Mouse (Mus musculus): ENCODE data around the gene Nptx1. TPM values are rescaled to one million over a fixed set of nuclear protein-coding genes. Genes with fewer than 3 reads are reported as not detected.

Nptx1 gene
- polyA plus RNA-seq, 1 experiment from 2014 or later = 0.59 TPM

DNA sequence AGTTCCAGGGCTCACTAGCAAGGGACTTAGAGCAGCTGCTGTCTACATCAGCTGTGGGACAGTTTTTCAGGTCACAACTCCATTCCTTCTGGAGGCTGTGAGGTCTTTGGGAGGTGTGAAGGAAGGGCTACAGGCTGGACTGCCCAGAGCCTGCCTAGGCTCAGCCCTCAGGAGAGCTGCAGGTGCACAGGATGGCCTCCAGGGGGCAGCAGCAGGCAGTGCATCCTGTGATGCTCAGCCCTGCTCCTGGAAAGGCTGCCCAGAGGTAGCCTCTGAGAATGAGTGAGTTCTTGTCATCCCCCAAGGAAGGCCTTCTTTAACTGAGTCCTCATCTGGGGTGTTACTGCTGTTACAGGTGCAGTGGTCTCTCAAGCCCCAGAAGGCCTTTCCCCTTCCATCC is 43.9 kb downstream of the Nptx1 start:
- H3K9ac ChIP-seq (replicated peaks; ENCODE audit: low read depth, low read length) = no peak overlapping the region
- H3K4me2 ChIP-seq (replicated peaks; ENCODE audit: low read depth, low read length) = no peak overlapping the region
- no peak overlapping the region for H3K27ac ChIP-seq (ENCODE audit: low read length)
- peaks cover 61% of the 10 kb centered on the region for H3K36me3 ChIP-seq (ENCODE audit: control insufficient read depth, insufficient read depth, low read length)
- no peaks in the 10 kb centered on the region for H3K9me3 ChIP-seq (ENCODE audit: control insufficient read depth, low read depth, low read length)
- no peak overlapping the region for H3K4me3 ChIP-seq (ENCODE audit: low read depth, low read length)
- H3K4me1 ChIP-seq (ENCODE audit: control insufficient read depth, insufficient read depth, low read length) = no peaks in the 10 kb centered on the region
- peak; percentile 59; the same call in 1 of the 2 replicates for ATAC-seq (ENCODE audit: insufficient number of reproducible peaks, insufficient read depth, low FRiP score, low read depth)
- no peaks in the 10 kb centered on the region for H3K27me3 ChIP-seq (ENCODE audit: control insufficient read depth, insufficient read depth, low read length)

DNA sequence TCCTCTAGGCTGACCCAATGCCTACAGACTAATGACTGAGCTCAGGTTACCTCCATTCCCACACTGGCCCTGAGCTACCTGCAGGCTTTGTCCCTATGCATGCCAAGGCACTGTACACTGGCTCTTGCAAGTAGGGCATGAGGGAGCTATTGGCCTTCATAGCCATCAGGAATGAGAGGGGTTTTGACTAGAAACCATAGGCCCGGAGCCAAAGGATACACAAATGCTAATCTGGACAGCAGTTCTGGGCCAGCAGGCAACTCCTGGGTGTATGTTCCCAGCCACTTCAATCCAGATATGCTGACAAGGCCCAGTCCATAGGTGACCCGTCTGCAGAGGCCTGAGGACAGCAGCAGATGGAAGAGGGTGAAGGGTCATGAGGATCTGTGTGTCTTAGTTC is 47.5 kb downstream of the Nptx1 start:
- 79% methylated on average over 2 of the region's 2 CpGs for WGBS
- Histone ChIP-seq H3K27me3 (ENCODE audit: control insufficient read depth, insufficient read depth, low read length) (no peaks in the 10 kb centered on the region), H3K4me2 (replicated peaks; ENCODE audit: low read depth, low read length) (no peak overlapping the region), H3K36me3 (ENCODE audit: control insufficient read depth, insufficient read depth, low read length) (peaks cover 39% of the 10 kb centered on the region), H3K4me3 (ENCODE audit: low read depth, low read length) (no peak overlapping the region), H3K9ac (replicated peaks; ENCODE audit: low read depth, low read length) (no peak overlapping the region), H3K9me3 (ENCODE audit: control insufficient read depth, low read depth, low read length) (no peaks in the 10 kb centered on the region), H3K27ac (ENCODE audit: low read length) (no peak overlapping the region), H3K4me1 (ENCODE audit: control insufficient read depth, insufficient read depth, low read length) (no peaks in the 10 kb centered on the region)
- no peak for ATAC-seq (ENCODE audit: insufficient number of reproducible peaks, insufficient read depth, low FRiP score, low read depth)

DNA sequence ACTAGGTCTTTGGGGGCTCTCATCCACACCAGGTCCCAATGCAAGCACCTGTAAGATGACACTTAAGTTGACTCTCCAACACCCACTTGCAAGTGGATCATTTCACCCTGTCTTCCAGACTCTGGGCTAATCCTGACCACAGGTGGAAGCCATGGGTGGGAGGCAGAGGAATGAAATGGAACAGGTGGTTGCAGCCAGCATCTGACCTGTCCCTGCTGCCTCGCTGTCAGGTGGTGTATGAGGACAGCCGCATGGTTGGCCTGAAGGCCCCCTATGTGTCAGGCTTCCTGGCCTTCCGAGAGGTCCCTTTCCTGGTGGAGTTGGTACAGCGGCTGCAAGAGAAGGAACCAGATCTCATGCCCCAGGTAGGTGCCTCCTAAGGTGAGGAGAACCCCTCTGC is 48.3 kb downstream of the Nptx1 start:
- Histone ChIP-seq H3K9me3 (ENCODE audit: control insufficient read depth, low read depth, low read length) (no peaks in the 10 kb centered on the region), H3K4me2 (replicated peaks; ENCODE audit: low read depth, low read length) (no peak overlapping the region), H3K4me1 (ENCODE audit: control insufficient read depth, insufficient read depth, low read length) (no peaks in the 10 kb centered on the region), H3K27ac (ENCODE audit: low read length) (no peak overlapping the region), H3K9ac (replicated peaks; ENCODE audit: low read depth, low read length) (no peak overlapping the region), H3K36me3 (ENCODE audit: control insufficient read depth, insufficient read depth, low read length) (peaks cover 35% of the 10 kb centered on the region), H3K27me3 (ENCODE audit: control insufficient read depth, insufficient read depth, low read length) (no peaks in the 10 kb centered on the region), H3K4me3 (ENCODE audit: low read depth, low read length) (no peak overlapping the region)
- WGBS = 91% methylated on average over 4 of the region's 4 CpGs
- no peak for ATAC-seq (ENCODE audit: insufficient number of reproducible peaks, insufficient read depth, low FRiP score, low read depth)

GRCm38 (mm10) chr11:119497451-119497850 is 50.1 kb downstream of the Nptx1 start:
- Histone ChIP-seq H3K9me3 (ENCODE audit: control insufficient read depth, low read depth, low read length) (no peaks in the 10 kb centered on the region), H3K27me3 (ENCODE audit: control insufficient read depth, insufficient read depth, low read length) (no peaks in the 10 kb centered on the region), H3K27ac (ENCODE audit: low read length) (no peak overlapping the region), H3K9ac (replicated peaks; ENCODE audit: low read depth, low read length) (no peak overlapping the region), H3K4me1 (ENCODE audit: control insufficient read depth, insufficient read depth, low read length) (peaks cover 6% of the 10 kb centered on the region; the same call in 1 of the 2 replicates), H3K4me2 (replicated peaks; ENCODE audit: low read depth, low read length) (no peak overlapping the region), H3K36me3 (ENCODE audit: control insufficient read depth, insufficient read depth, low read length) (peaks cover 30% of the 10 kb centered on the region), H3K4me3 (ENCODE audit: low read depth, low read length) (no peak overlapping the region)
- 65% methylated on average over 4 of the region's 4 CpGs for WGBS
- no peak for ATAC-seq (ENCODE audit: insufficient number of reproducible peaks, insufficient read depth, low FRiP score, low read depth)

GRCm38 (mm10) chr11:119496147-119496546 is 51.4 kb downstream of the Nptx1 start:
- Histone ChIP-seq H3K4me1 (ENCODE audit: control insufficient read depth, insufficient read depth, low read length) (peaks cover 11% of the 10 kb centered on the region; the same call in 1 of the 2 replicates), H3K27me3 (ENCODE audit: control insufficient read depth, insufficient read depth, low read length) (no peaks in the 10 kb centered on the region), H3K36me3 (ENCODE audit: control insufficient read depth, insufficient read depth, low read length) (peaks cover 19% of the 10 kb centered on the region; the same call in 1 of the 2 replicates), H3K4me3 (ENCODE audit: low read depth, low read length) (no peak overlapping the region), H3K4me2 (replicated peaks; ENCODE audit: low read depth, low read length) (no peak overlapping the region), H3K9ac (replicated peaks; ENCODE audit: low read depth, low read length) (no peak overlapping the region), H3K27ac (ENCODE audit: low read length) (no peak overlapping the region), H3K9me3 (ENCODE audit: control insufficient read depth, low read depth, low read length) (no peaks in the 10 kb centered on the region)
- 92% methylated on average over 5 of the region's 5 CpGs for WGBS
- ATAC-seq (ENCODE audit: insufficient number of reproducible peaks, insufficient read depth, low FRiP score, low read depth) = no peak

GRCm38 (mm10) chr11:119493516-119493915 is 54.0 kb downstream of the Nptx1 start:
- no peak overlapping the region for H3K4me3 ChIP-seq (ENCODE audit: low read depth, low read length)
- H3K27me3 ChIP-seq (ENCODE audit: control insufficient read depth, insufficient read depth, low read length) = no peaks in the 10 kb centered on the region
- H3K4me2 ChIP-seq (replicated peaks; ENCODE audit: low read depth, low read length) = no peak overlapping the region
- no peak for ATAC-seq (ENCODE audit: insufficient number of reproducible peaks, insufficient read depth, low FRiP score, low read depth)
- H3K9ac ChIP-seq (replicated peaks; ENCODE audit: low read depth, low read length) = no peak overlapping the region
- H3K36me3 ChIP-seq (ENCODE audit: control insufficient read depth, insufficient read depth, low read length) = 0 out of 2 replicates have a peak, but pooled peaks cover 6% of the 10 kb centered on the region
- peaks cover 11% of the 10 kb centered on the region; the same call in 1 of the 2 replicates for H3K4me1 ChIP-seq (ENCODE audit: control insufficient read depth, insufficient read depth, low read length)
- no peaks in the 10 kb centered on the region for H3K9me3 ChIP-seq (ENCODE audit: control insufficient read depth, low read depth, low read length)
- 68% methylated on average over 4 of the region's 4 CpGs for WGBS
- no peak overlapping the region for H3K27ac ChIP-seq (ENCODE audit: low read length)

- Histone ChIP-seq H3K9me3 (ENCODE audit: control insufficient read depth, low read depth, low read length) (no peaks in the 10 kb centered on the region), H3K27me3 (ENCODE audit: control insufficient read depth, insufficient read depth, low read length) (no peaks in the 10 kb centered on the region), H3K36me3 (ENCODE audit: control insufficient read depth, insufficient read depth, low read length) (0 out of 2 replicates have a peak, but pooled peaks cover 6% of the 10 kb centered on the region), H3K27ac (ENCODE audit: low read length) (no peak overlapping the region), H3K4me1 (ENCODE audit: control insufficient read depth, insufficient read depth, low read length) (peaks cover 11% of the 10 kb centered on the region; the same call in 1 of the 2 replicates), H3K9ac (replicated peaks; ENCODE audit: low read depth, low read length) (no peak overlapping the region), H3K4me2 (replicated peaks; ENCODE audit: low read depth, low read length) (no peak overlapping the region; the same call in 1 of the 2 replicates), H3K4me3 (ENCODE audit: low read depth, low read length) (no peak overlapping the region)
- ATAC-seq (ENCODE audit: insufficient number of reproducible peaks, insufficient read depth, low FRiP score, low read depth) = no peak
- WGBS = 93% methylated on average over 6 of the region's 6 CpGs
These were observed 54.7 kb downstream of the Nptx1 start for GRCm38 (mm10) chr11:119492830-119493229.

- Histone ChIP-seq H3K9me3 (ENCODE audit: control insufficient read depth, low read depth, low read length) (no peaks in the 10 kb centered on the region), H3K4me3 (ENCODE audit: low read depth, low read length) (peak overlapping the region; percentile 74), H3K27ac (ENCODE audit: low read length) (peak overlapping the region; percentile 82; the same call in 1 of the 2 replicates), H3K9ac (replicated peaks; ENCODE audit: low read depth, low read length) (peak overlapping the region; percentile 88), H3K4me1 (ENCODE audit: control insufficient read depth, insufficient read depth, low read length) (peaks cover 11% of the 10 kb centered on the region; the same call in 1 of the 2 replicates), H3K36me3 (ENCODE audit: control insufficient read depth, insufficient read depth, low read length) (peaks cover 10% of the 10 kb centered on the region; the same call in 1 of the 2 replicates), H3K4me2 (replicated peaks; ENCODE audit: low read depth, low read length) (peak overlapping the region; percentile 89), H3K27me3 (ENCODE audit: control insufficient read depth, insufficient read depth, low read length) (no peaks in the 10 kb centered on the region)
- no peak for ATAC-seq (ENCODE audit: insufficient number of reproducible peaks, insufficient read depth, low FRiP score, low read depth)
- 5% methylated on average over 27 of the region's 27 CpGs for WGBS
These were observed 55.9 kb downstream of the Nptx1 start for GRCm38 (mm10) chr11:119491690-119492087.
